Mouse (Mus musculus) G1E (cell line): ENCODE data around the gene Olfr850.

ENCODE experiments used
- CTCF ChIP-seq: IDR thresholded peaks from 2 replicates; pipeline ENCODE4 v1.5.1; 2012; ENCODE audit warnings: low read depth, low read length, inconsistent platforms, mixed read lengths
- GATA1 ChIP-seq: IDR thresholded peaks from 2 replicates; pipeline ENCODE4 v1.6.1; 2012; ENCODE audit warnings: borderline replicate concordance, low read length, inconsistent platforms, mixed read lengths

GRCm38 (mm10) chr9:19492995-19493394 is 14.9 kb upstream of the Olfr850 start, which contains the start of gene Olfr851:
- TF ChIP-seq GATA1 (no peak), CTCF (no peak)
